Mouse (Mus musculus) neural tube, embryonic 11.5 days (tissue): ENCODE results near the gene Gm5622. TPM values are rescaled to one million over a fixed set of nuclear protein-coding genes. Genes with fewer than 3 reads are reported as not detected.
"Not testable (repeated sequence)": the region's sequence is repeated elsewhere in the genome, so short reads cannot be mapped to it uniquely, and the experiment has no call there.

ENCODE experiments used
- ATAC-seq: fragments of 200-750 bp; cut with Nextera tagmentation; 2 replicates; pipeline ENCODE4 v1.8.0; 2017; ENCODE audit warnings: moderate number of reproducible peaks, mild to moderate bottlenecking, moderate TSS enrichment, moderate library complexity; ENCODE audit not compliant: insufficient read depth, low FRiP score, low TSS enrichment
- DNase-seq: peaks from one replicate; pipeline ENCODE4 v3.0.0-alpha.2; 2015; ENCODE audit warnings: low spot score
- H3K27ac ChIP-seq: fragments of 300-500 bp; sonication (generic); 2 replicates; pipeline ENCODE4 v1.5.1; 2014; ENCODE audit warnings: low read depth, mild to moderate bottlenecking, low read length
- H3K27me3 ChIP-seq: fragments of 300-500 bp; sonication (generic); 2 replicates; pipeline ENCODE4 v1.6.1; 2014; ENCODE audit warnings: mild to moderate bottlenecking, low read length, mixed read lengths; ENCODE audit not compliant: control insufficient read depth, insufficient read depth
- H3K36me3 ChIP-seq: fragments of 300-500 bp; sonication (generic); 2 replicates; pipeline ENCODE4 v1.6.1; 2014; ENCODE audit warnings: mild to moderate bottlenecking, low read length, moderate library complexity, mixed read lengths; ENCODE audit not compliant: control insufficient read depth, insufficient read depth
- H3K4me1 ChIP-seq: fragments of 300-500 bp; sonication (generic); 2 replicates; pipeline ENCODE4 v1.6.1; 2014; ENCODE audit warnings: low read length, mixed read lengths; ENCODE audit not compliant: control insufficient read depth, insufficient read depth
- H3K4me2 ChIP-seq: fragments of 300-500 bp; sonication (generic); 2 replicates; pipeline ENCODE4 v1.6.1; 2014; ENCODE audit warnings: low read depth, mild to moderate bottlenecking, moderate library complexity
- H3K4me3 ChIP-seq: fragments of 300-500 bp; sonication (generic); 2 replicates; pipeline ENCODE4 v1.5.1; 2014; ENCODE audit warnings: low read depth, low read length
- H3K9ac ChIP-seq: fragments of 300-500 bp; sonication (generic); 2 replicates; pipeline ENCODE4 v1.6.1; 2014; ENCODE audit warnings: mild to moderate bottlenecking, low read length
- H3K9me3 ChIP-seq: fragments of 300-500 bp; sonication (generic); 2 replicates; pipeline ENCODE4 v1.6.1; 2016; ENCODE audit warnings: low read length; ENCODE audit not compliant: control insufficient read depth
- WGBS: fragments of 180-500 bp; shearing (Covaris S2); extraction: QIAGEN DNeasy Blood & Tissue Kit; methylation state at CpG from one replicate; pipeline ENCODE4 v1.1.7; 2014; 5-methylcytosine and 5-hydroxymethylcytosine counted together
- polyA plus RNA-seq: library from polyadenylated mRNA; unstranded; fragments of >200 nt; fragmentation: Nextera tagmentation; extraction: Ambion mirVana; gene quantifications from 2 replicates; pipeline ENCODE4 v1.2.1, GENCODE M21; 2014

The Gm5622 gene
- not detected in 2 replicates for polyA plus RNA-seq

- Histone ChIP-seq H3K4me1 (no peaks in the 10 kb centered on the region), H3K9me3 (no peaks in the 10 kb centered on the region), H3K27me3 (no peaks in the 10 kb centered on the region), H3K9ac (no peak within 1 kb of the TSS), H3K4me3 (no peak within 1 kb of the TSS), H3K4me2 (no peak within 1 kb of the TSS), H3K36me3 (no peaks in the 10 kb centered on the region), H3K27ac (no peak within 1 kb of the TSS)
- DNase-seq (no peak), ATAC-seq (no peak)
- 97% methylated on average over 4 of the region's 4 CpGs for WGBS
These were observed at the start of gene Gm5622 for GRCm38 (mm10) chr14:51552490-51552889. TSS of gene Gm5622 (plus strand) at chr14:51552790.

- DNase-seq (no peak), ATAC-seq (no peak)
- Histone ChIP-seq H3K9me3 (no peaks in the 10 kb centered on the region), H3K27me3 (no peaks in the 10 kb centered on the region), H3K27ac (no peak overlapping the region), H3K4me2 (no peak overlapping the region), H3K9ac (no peak overlapping the region), H3K36me3 (no peaks in the 10 kb centered on the region), H3K4me3 (no peak overlapping the region), H3K4me1 (no peaks in the 10 kb centered on the region)
- WGBS: 99% methylated on average over 8 of the region's 8 CpGs
These were observed 45.2 kb upstream of the Gm5622 start for GRCm38 (mm10) chr14:51507416-51507815.

GRCm38 (mm10) chr14:51573963-51574362 is 21.4 kb downstream of the Gm5622 start, which contains the start of gene Gm17175:
TSS of gene Gm17175 (minus strand) at chr14:51574063.
- not testable (repeated sequence) for H3K4me1 ChIP-seq, H3K9ac ChIP-seq, H3K27ac ChIP-seq, DNase-seq, H3K4me2 ChIP-seq, H3K4me3 ChIP-seq, H3K36me3 ChIP-seq, H3K9me3 ChIP-seq, H3K27me3 ChIP-seq, ATAC-seq
- 92% methylated on average over 2 of the region's 2 CpGs for WGBS

- not testable (repeated sequence) for H3K27me3 ChIP-seq, H3K4me2 ChIP-seq, ATAC-seq, H3K27ac ChIP-seq, DNase-seq, H3K9me3 ChIP-seq, H3K36me3 ChIP-seq, H3K4me3 ChIP-seq, H3K9ac ChIP-seq, H3K4me1 ChIP-seq
- WGBS: 94% methylated on average over 4 of the region's 4 CpGs
These were observed 39.4 kb downstream of the Gm5622 start, which contains the start of gene Gm17174 for GRCm38 (mm10) chr14:51592039-51592438. TSS of gene Gm17174 (minus strand) at chr14:51592139.

- H3K4me2 ChIP-seq: no peak within 1 kb of the TSS
- no peaks in the 10 kb centered on the region for H3K4me1 ChIP-seq
- DNase-seq (no peak), ATAC-seq (no peak)
- H3K27me3 ChIP-seq: no peaks in the 10 kb centered on the region
- no peak within 1 kb of the TSS for H3K27ac ChIP-seq
- WGBS: 86% methylated on average over 1 of the region's 1 CpGs
- H3K9ac ChIP-seq: no peak within 1 kb of the TSS
- H3K9me3 ChIP-seq: no peaks in the 10 kb centered on the region
- H3K4me3 ChIP-seq: no peak within 1 kb of the TSS
- H3K36me3 ChIP-seq: no peaks in the 10 kb centered on the region
These were observed 58.6 kb downstream of the Gm5622 start, which contains the start of gene Gm17078 for GRCm38 (mm10) chr14:51611210-51611609. TSS of gene Gm17078 (minus strand) at chr14:51611310.

- H3K27me3 ChIP-seq, H3K4me1 ChIP-seq, H3K36me3 ChIP-seq, H3K9ac ChIP-seq, H3K9me3 ChIP-seq, H3K4me2 ChIP-seq, H3K4me3 ChIP-seq, ATAC-seq, DNase-seq, H3K27ac ChIP-seq: not testable (repeated sequence)
- 100% methylated on average over 1 of the region's 1 CpGs for WGBS
These were observed 79.8 kb downstream of the Gm5622 start for GRCm38 (mm10) chr14:51632426-51632825.

GRCm38 (mm10) chr14:51635566-51635965 is 83.0 kb downstream of the Gm5622 start, which contains the start of gene Gm4181:
TSS of gene Gm4181 (minus strand) at chr14:51635666.
- DNase-seq, H3K27ac ChIP-seq, H3K36me3 ChIP-seq, H3K4me2 ChIP-seq, H3K4me1 ChIP-seq, ATAC-seq, H3K9me3 ChIP-seq, H3K4me3 ChIP-seq, H3K9ac ChIP-seq, H3K27me3 ChIP-seq: not testable (repeated sequence)
- WGBS: 55% methylated on average over 1 of the region's 1 CpGs

- Histone ChIP-seq H3K36me3 (no peaks in the 10 kb centered on the region), H3K4me2 (no peak overlapping the region), H3K27ac (no peak overlapping the region), H3K9me3 (no peaks in the 10 kb centered on the region), H3K4me3 (no peak overlapping the region), H3K9ac (no peak overlapping the region), H3K4me1 (no peaks in the 10 kb centered on the region), H3K27me3 (no peaks in the 10 kb centered on the region)
- WGBS: 93% methylated on average over 5 of the region's 5 CpGs
- no peak for ATAC-seq
- no peak for DNase-seq
These were observed 124.7 kb downstream of the Gm5622 start for GRCm38 (mm10) chr14:51677269-51677668.

- H3K4me3 ChIP-seq, H3K4me2 ChIP-seq, H3K36me3 ChIP-seq, ATAC-seq, H3K27me3 ChIP-seq, H3K4me1 ChIP-seq, H3K27ac ChIP-seq, H3K9me3 ChIP-seq, DNase-seq, H3K9ac ChIP-seq: not testable (repeated sequence)
- 83% methylated on average over 1 of the region's 2 CpGs for WGBS
These were observed 142.8 kb downstream of the Gm5622 start, which contains the start of gene Gm17079 for GRCm38 (mm10) chr14:51695368-51695767. TSS of gene Gm17079 (minus strand) at chr14:51695468.
